Mouse (Mus musculus) brain, embryonic 14.5 days (tissue): ENCODE data around the gene Hist1h2ao.
"Not testable (repeated sequence)": the region's sequence is repeated elsewhere in the genome, so short reads cannot be mapped to it uniquely, and the experiment has no call there.

Experiments
- CTCF ChIP-seq: fragments of 200-500 bp; IDR thresholded peaks from 2 replicates; pipeline ENCODE4 v1.5.1; 2012; ENCODE audit warnings: inconsistent platforms, mild to moderate bottlenecking, moderate library complexity, borderline replicate concordance; ENCODE audit not compliant: insufficient read depth, insufficient read length; ENCODE audit errors: extremely low read depth
- POLR2A ChIP-seq: fragments of 200-500 bp; IDR thresholded peaks from 2 replicates; pipeline ENCODE4 v1.6.1; 2012; ENCODE audit warnings: mild to moderate bottlenecking, inconsistent platforms, borderline replicate concordance; ENCODE audit not compliant: poor library complexity, insufficient read depth, insufficient read length, severe bottlenecking; ENCODE audit errors: extremely low read depth

- TF ChIP-seq CTCF, POLR2A: not testable (repeated sequence)
Observed at GRCm38 (mm10) chr13:21803058-21803457, 7.2 kb upstream of the Hist1h2ao start.
